Mouse (Mus musculus) kidney, adult 2 months (tissue): ENCODE results near the gene Mapk10. TPM values are rescaled to one million over a fixed set of nuclear protein-coding genes. Genes with fewer than 3 reads are reported as not detected.

Experiments
- DNase-seq: peaks from one replicate; pipeline ENCODE4 v3.0.0; 2021
- H3K27ac ChIP-seq: fragments of 200-500 bp; 2 replicates; pipeline ENCODE4 v1.5.1; 2012; ENCODE audit warnings: low read depth, low read length, control low read depth, inconsistent platforms; ENCODE audit not compliant: insufficient read depth
- H3K27me3 ChIP-seq: fragments of 200-500 bp; replicated peaks from 2 replicates; pipeline ENCODE4 v1.6.1; 2012; ENCODE audit warnings: mild to moderate bottlenecking, moderate library complexity, low read length, inconsistent platforms; ENCODE audit not compliant: control insufficient read depth, insufficient read depth
- H3K36me3 ChIP-seq: fragments of 200-500 bp; 2 replicates; pipeline ENCODE4 v1.6.1; 2012; ENCODE audit warnings: mild to moderate bottlenecking, moderate library complexity, low read length, inconsistent platforms; ENCODE audit not compliant: control insufficient read depth, insufficient read depth
- H3K4me1 ChIP-seq: fragments of 200-500 bp; 2 replicates; pipeline ENCODE4 v1.6.1; 2011; ENCODE audit warnings: low read length; ENCODE audit not compliant: control insufficient read depth, insufficient read depth
- H3K4me3 ChIP-seq: fragments of 200-500 bp; 2 replicates; pipeline ENCODE4 v1.5.1; 2011; ENCODE audit warnings: mild to moderate bottlenecking, low read depth, low read length, control low read depth; ENCODE audit not compliant: insufficient read depth
- CTCF ChIP-seq: fragments of 200-500 bp; conservative IDR thresholded peaks from 2 replicates; pipeline ENCODE4 v1.5.1; 2011; ENCODE audit warnings: low read depth, mild to moderate bottlenecking, control low read depth, low read length, moderate library complexity, mixed read lengths; ENCODE audit not compliant: insufficient read depth, insufficient read length
- POLR2A ChIP-seq: fragments of 200-500 bp; IDR thresholded peaks from one replicate; pipeline ENCODE4 v1.6.1; 2011; ENCODE audit warnings: low read depth, low read length, control low read depth
- WGBS: fragments of 180-500 bp; shearing (Covaris S2); methylation state at CpG from one replicate; pipeline ENCODE4 v1.1.7; 2018; 5-methylcytosine and 5-hydroxymethylcytosine counted together
- polyA plus RNA-seq: library from polyadenylated mRNA; depleted of rRNA; stranded (reverse); fragments of >200 nt; gene quantifications from 2 replicates; pipeline ENCODE4 v1.2.3, GENCODE M21; 2012

The Mapk10 gene
- polyA plus RNA-seq, 1 experiment = 1.5 TPM

DNA sequence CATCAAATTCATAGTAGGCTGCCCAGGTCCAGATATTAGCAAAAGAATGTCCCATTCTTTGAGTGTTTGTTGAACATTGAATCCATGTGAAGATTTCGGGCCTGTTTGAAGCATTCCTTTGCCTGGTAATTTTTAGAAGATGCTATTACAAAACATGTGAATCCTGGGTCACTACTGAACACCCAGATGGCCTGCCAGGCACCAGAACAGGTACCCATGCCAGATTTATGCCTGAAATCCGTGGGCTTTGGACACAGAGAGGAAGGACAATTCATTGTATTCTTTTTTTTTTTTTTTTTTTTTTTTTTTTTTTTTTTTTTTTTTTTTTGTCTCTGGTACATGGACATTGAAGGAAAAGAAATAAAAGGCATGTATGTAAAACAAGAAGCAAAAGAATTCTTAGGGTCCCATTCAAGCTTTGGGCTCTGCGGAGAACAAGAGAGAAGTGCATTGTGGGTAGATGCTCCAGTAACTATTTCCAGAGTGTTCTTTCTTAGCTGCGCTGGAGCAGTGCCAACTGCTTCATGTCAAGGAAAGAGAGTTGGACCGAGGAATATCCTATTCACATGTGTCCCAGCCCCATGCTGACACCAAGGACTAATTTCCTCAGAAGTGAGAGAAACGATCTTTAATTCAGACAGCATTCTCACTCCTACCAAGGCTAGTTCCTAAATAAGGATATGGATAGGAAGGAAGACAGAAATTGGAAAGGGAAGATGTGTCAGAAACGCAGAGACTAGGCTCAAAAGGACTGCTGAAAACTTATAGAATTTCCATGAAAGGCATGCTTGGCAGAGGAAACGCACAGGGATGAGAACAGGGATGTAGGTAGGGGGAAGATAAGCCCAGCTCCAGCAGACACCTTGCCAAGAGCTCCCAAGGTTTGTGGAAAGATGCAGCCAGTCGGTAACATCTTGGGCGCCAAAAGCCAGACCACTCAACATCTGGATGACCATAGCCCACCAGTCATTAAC lies 105.4 kb downstream of the Mapk10 start:
- no peaks in the 10 kb centered on the region for H3K27me3 ChIP-seq
- TF ChIP-seq CTCF = no peak
- H3K36me3 ChIP-seq = no peaks in the 10 kb centered on the region
- no peak for DNase-seq
- no peaks in the 10 kb centered on the region for H3K4me1 ChIP-seq
- H3K4me3 ChIP-seq = no peak overlapping the region
- no peak overlapping the region for H3K27ac ChIP-seq
- 79% methylated on average over 10 of the region's 10 CpGs for WGBS

DNA sequence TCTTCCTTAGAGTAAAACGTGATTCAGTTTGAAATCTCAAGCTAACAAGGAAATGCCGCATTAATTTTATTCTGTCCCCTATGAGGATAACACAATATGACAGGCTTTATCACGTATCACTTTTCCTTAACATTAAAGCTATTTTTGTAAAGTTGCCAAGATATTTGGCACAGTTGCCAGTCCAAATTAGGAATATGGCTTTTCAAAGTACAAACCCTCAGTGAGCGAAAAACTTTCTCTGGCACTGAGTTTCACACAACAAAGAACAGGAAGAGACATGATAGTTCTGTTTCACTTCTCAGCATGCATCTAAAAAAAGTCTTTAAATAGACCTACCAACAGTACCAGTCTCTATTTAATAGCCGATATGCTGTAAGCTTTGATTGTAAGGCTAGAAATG lies 107.1 kb downstream of the Mapk10 start:
- DNase-seq = no peak
- H3K27ac ChIP-seq = no peak overlapping the region
- H3K4me3 ChIP-seq = no peak overlapping the region
- TF ChIP-seq POLR2A = no peak
- TF ChIP-seq CTCF = no peak
- 72% methylated on average over 5 of the region's 5 CpGs for WGBS
- H3K4me1 ChIP-seq = no peaks in the 10 kb centered on the region
- H3K27me3 ChIP-seq = no peaks in the 10 kb centered on the region
- no peaks in the 10 kb centered on the region for H3K36me3 ChIP-seq

DNA sequence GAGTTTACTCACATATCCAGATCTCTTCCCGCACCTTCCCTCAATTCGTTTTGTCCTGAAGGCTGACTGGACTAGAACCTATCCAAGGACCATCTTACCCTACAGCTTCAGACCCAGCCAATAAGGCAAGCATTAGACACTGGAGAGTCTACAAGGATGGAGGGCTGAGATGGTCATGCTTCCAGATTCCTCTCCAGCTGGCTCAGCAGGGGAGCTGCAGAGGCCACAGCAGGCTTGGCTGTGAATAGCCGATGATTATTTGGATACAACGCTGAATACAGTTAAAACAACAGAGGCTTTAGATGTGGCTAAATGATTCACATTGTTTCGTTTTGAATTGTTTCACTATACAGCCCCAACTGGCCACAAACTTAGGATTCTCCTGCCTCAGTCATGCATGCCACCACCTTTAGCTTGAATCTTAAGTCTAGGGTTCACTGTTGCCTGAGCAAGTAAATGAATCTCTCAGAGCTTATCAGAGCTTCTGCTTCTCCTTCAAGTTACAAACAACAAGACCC lies 108.2 kb downstream of the Mapk10 start:
- Histone ChIP-seq H3K4me1 (no peaks in the 10 kb centered on the region), H3K27ac (no peak overlapping the region), H3K27me3 (no peaks in the 10 kb centered on the region), H3K36me3 (no peaks in the 10 kb centered on the region), H3K4me3 (no peak overlapping the region)
- no peak for DNase-seq
- 74% methylated on average over 5 of the region's 5 CpGs for WGBS
- TF ChIP-seq CTCF = no peak
- no peak for TF ChIP-seq POLR2A

GRCm38 (mm10) chr5:103102176-103102575 lies 109.0 kb downstream of the Mapk10 start:
- TF ChIP-seq POLR2A (no peak), CTCF (no peak)
- DNase-seq = no peak
- no peaks in the 10 kb centered on the region for H3K4me1 ChIP-seq
- no peaks in the 10 kb centered on the region for H3K27me3 ChIP-seq
- no peak overlapping the region for H3K4me3 ChIP-seq
- H3K36me3 ChIP-seq = no peaks in the 10 kb centered on the region
- 83% methylated on average over 1 of the region's 1 CpGs for WGBS
- H3K27ac ChIP-seq = no peak overlapping the region

- Histone ChIP-seq H3K4me3 (no peak overlapping the region), H3K27ac (no peak overlapping the region), H3K27me3 (no peaks in the 10 kb centered on the region), H3K4me1 (no peaks in the 10 kb centered on the region), H3K36me3 (no peaks in the 10 kb centered on the region)
- DNase-seq = no peak
- TF ChIP-seq POLR2A (no peak), CTCF (no peak)
- 91% methylated on average over 2 of the region's 2 CpGs for WGBS
Measured at GRCm38 (mm10) chr5:103094166-103094565, 117.0 kb downstream of the Mapk10 start.

GRCm38 (mm10) chr5:103085844-103086243 lies 125.3 kb downstream of the Mapk10 start:
- Histone ChIP-seq H3K4me3 (no peak overlapping the region), H3K27ac (no peak overlapping the region), H3K4me1 (no peaks in the 10 kb centered on the region), H3K27me3 (no peaks in the 10 kb centered on the region), H3K36me3 (no peaks in the 10 kb centered on the region)
- TF ChIP-seq POLR2A = no peak
- no peak for TF ChIP-seq CTCF
- no peak for DNase-seq
- 91% methylated on average over 2 of the region's 2 CpGs for WGBS

DNA sequence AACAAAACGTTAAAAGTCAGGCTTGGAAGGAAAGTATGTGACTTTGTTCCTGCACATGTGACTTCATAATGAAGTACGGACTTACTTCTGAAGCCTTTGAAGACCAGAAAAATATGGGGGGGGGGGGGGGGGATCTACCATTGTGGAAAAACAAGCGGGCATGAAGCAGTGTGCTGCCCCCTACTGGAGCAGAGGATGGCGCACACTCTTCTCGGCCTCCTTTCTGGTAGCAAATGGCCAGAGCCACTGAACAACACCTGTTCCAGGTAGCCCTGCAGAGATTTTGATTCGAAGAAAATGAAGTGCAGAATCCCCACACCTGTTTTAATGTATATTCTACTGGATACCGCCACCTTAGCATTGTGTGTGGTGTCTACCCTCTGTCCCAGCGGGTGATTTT lies 135.7 kb downstream of the Mapk10 start:
- H3K36me3 ChIP-seq = no peaks in the 10 kb centered on the region
- no peaks in the 10 kb centered on the region for H3K27me3 ChIP-seq
- H3K4me3 ChIP-seq = no peak overlapping the region
- peak; percentile 27 for DNase-seq
- H3K4me1 ChIP-seq = no peaks in the 10 kb centered on the region
- TF ChIP-seq POLR2A (no peak), CTCF (no peak; the same call in 1 of the 2 replicates)
- no peak overlapping the region for H3K27ac ChIP-seq
- 74% methylated on average over 8 of the region's 8 CpGs for WGBS
